Mouse (Mus musculus) kidney, embryonic 16.5 days (tissue): ENCODE measurements around the gene 9330161L09Rik. TPM values are rescaled to one million over a fixed set of nuclear protein-coding genes. Genes with fewer than 3 reads are reported as not detected.

Experiments
- ATAC-seq: fragments of 200-750 bp; cut with Nextera tagmentation; 2 replicates; pipeline ENCODE4 v1.8.0; 2017; ENCODE audit warnings: moderate TSS enrichment; ENCODE audit not compliant: low FRiP score, low TSS enrichment
- H3K27ac ChIP-seq: fragments of 300-500 bp; sonication (generic); 2 replicates; pipeline ENCODE4 v1.5.1; 2014; ENCODE audit warnings: low read length
- H3K27me3 ChIP-seq: fragments of 300-500 bp; sonication (generic); 2 replicates; pipeline ENCODE4 v1.6.1; 2014; ENCODE audit warnings: low read length, control low read depth, mixed read lengths; ENCODE audit not compliant: insufficient read depth
- H3K36me3 ChIP-seq: fragments of 300-500 bp; sonication (generic); 2 replicates; pipeline ENCODE4 v1.6.1; 2014; ENCODE audit warnings: low read length, control low read depth, mixed read lengths; ENCODE audit not compliant: insufficient read depth
- H3K4me1 ChIP-seq: fragments of 300-500 bp; sonication (generic); 2 replicates; pipeline ENCODE4 v1.6.1; 2014; ENCODE audit warnings: low read length, control low read depth, mixed read lengths; ENCODE audit not compliant: insufficient read depth
- H3K4me2 ChIP-seq: fragments of 300-500 bp; sonication (generic); replicated peaks from 2 replicates; pipeline ENCODE4 v1.6.1; 2014; ENCODE audit warnings: low read depth, low read length
- H3K4me3 ChIP-seq: fragments of 300-500 bp; sonication (generic); 2 replicates; pipeline ENCODE4 v1.5.1; 2014; ENCODE audit warnings: mild to moderate bottlenecking, low read length
- H3K9ac ChIP-seq: fragments of 300-500 bp; sonication (generic); replicated peaks from 2 replicates; pipeline ENCODE4 v1.6.1; 2014; ENCODE audit warnings: low read length
- H3K9me3 ChIP-seq: fragments of 300-500 bp; sonication (generic); 2 replicates; pipeline ENCODE4 v1.6.1; 2016; ENCODE audit warnings: low read length, control low read depth
- WGBS: fragments of 180-500 bp; shearing (Covaris S2); extraction: QIAGEN DNeasy Blood & Tissue Kit; methylation state at CpG from one replicate; pipeline ENCODE4 v1.1.7; 2014; 5-methylcytosine and 5-hydroxymethylcytosine counted together
- polyA plus RNA-seq: library from polyadenylated mRNA; unstranded; fragments of >200 nt; fragmentation: Nextera tagmentation; extraction: Ambion mirVana; gene quantifications from 2 replicates; pipeline ENCODE4 v1.2.1, GENCODE M21; 2015

The 9330161L09Rik gene
- polyA plus RNA-seq, 1 experiment from 2014 or later: not detected

DNA sequence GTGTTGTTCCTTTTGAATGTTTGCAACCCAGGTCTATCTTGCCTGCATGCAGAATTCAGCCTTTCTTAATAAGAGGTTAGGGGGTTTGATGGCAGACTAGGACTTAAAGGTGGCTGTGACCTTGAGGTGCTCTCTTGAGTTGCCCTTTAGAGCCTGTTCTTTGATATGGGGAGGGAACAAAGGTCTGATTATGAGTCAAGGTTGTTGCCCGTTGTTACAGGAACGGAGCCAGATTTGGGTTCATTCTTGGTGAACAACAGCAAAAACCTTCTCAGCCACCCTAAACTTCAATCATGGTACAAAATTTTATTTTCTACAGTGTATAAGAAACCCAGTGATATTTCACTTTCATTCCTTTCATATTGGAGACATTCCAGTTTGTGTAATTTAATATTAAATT lies 25.8 kb upstream of the 9330161L09Rik start:
- Histone ChIP-seq H3K27me3 (no peaks in the 10 kb centered on the region), H3K9ac (no peak overlapping the region), H3K4me3 (no peak overlapping the region), H3K27ac (no peak overlapping the region), H3K9me3 (no peaks in the 10 kb centered on the region), H3K4me2 (no peak overlapping the region), H3K4me1 (no peaks in the 10 kb centered on the region), H3K36me3 (no peaks in the 10 kb centered on the region)
- ATAC-seq: no peak
- 80% methylated on average over 2 of the region's 2 CpGs for WGBS

- Histone ChIP-seq H3K27me3 (no peaks in the 10 kb centered on the region), H3K27ac (no peak overlapping the region), H3K36me3 (peaks cover 10% of the 10 kb centered on the region; the same call in 1 of the 2 replicates), H3K4me2 (no peak overlapping the region), H3K9ac (no peak overlapping the region), H3K9me3 (no peaks in the 10 kb centered on the region), H3K4me1 (peaks cover 27% of the 10 kb centered on the region), H3K4me3 (no peak overlapping the region)
- 89% methylated on average over 7 of the region's 7 CpGs for WGBS
- ATAC-seq: no peak
Observed at GRCm38 (mm10) chr12:103426710-103427109, 19.1 kb upstream of the 9330161L09Rik start.

- Histone ChIP-seq H3K27ac (peak within 1 kb of the TSS; percentile 23; the same call in 1 of the 2 replicates), H3K27me3 (no peaks in the 10 kb centered on the region)
- under 1% methylated on average over 33 of the region's 33 CpGs for WGBS
Observed at GRCm38 (mm10) chr12:103425729-103426470, 18.3 kb upstream of the 9330161L09Rik start, which contains the start of gene Ddx24. Ddx24 (minus strand) TSS chr12:103425830.

DNA sequence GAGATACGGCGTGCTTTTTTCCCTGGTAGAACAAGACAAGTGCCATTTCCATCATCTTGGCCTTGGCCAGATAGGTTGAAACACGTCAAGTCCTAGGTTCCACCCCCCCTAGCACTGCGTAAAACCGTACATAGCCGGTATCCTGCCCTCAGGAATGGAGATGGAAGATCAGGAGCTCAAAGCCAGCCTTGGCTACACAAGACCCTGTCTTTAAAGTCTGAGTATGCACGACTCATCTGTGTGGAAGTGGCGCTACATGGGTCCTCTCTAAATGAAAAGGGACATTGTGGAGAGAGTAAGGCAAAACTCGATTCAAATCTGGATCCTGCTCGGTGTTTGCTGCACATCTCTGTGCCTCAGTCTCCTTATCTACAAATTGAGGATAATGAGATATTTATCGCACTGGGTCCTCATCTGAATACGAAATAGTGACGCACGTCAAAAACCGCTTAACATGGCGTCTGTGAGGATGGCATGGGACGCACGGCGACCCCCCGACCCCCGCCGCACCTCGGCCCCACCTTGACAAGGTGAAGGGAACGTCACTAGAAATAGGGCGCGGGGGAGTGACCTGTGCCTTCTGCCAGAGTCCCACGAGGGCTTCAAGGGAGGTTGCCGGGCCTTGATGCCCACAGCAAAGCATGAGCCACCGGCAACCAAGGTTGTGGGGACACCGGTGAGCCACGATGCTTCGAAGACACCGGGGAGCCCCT lies 17.6 kb upstream of the 9330161L09Rik start:
- peaks cover 10% of the 10 kb centered on the region; the same call in 1 of the 2 replicates for H3K36me3 ChIP-seq
- peak overlapping the region; percentile 85 for H3K9ac ChIP-seq
- peak overlapping the region; percentile 96 for H3K4me3 ChIP-seq
- no peak overlapping the region for H3K27ac ChIP-seq
- H3K4me2 ChIP-seq: peak overlapping the region; percentile 90
- ATAC-seq: no peak
- H3K4me1 ChIP-seq: peaks cover 32% of the 10 kb centered on the region
- H3K27me3 ChIP-seq: no peaks in the 10 kb centered on the region
- no peaks in the 10 kb centered on the region for H3K9me3 ChIP-seq
- WGBS: 10% methylated on average over 33 of the region's 33 CpGs

More at GRCm38 (mm10) chr12:103425729-103426470, 18.3 kb upstream of the 9330161L09Rik start, which contains the start of gene Ddx24:
- Histone ChIP-seq H3K4me1 (peaks cover 32% of the 10 kb centered on the region), H3K36me3 (peaks cover 10% of the 10 kb centered on the region; the same call in 1 of the 2 replicates), H3K9me3 (no peaks in the 10 kb centered on the region), H3K9ac (peak within 1 kb of the TSS; percentile 85), H3K4me2 (peak within 1 kb of the TSS; percentile 90), H3K4me3 (peak within 1 kb of the TSS; percentile 96)
- ATAC-seq: peak; percentile 100

GRCm38 (mm10) chr12:103408144-103408543 lies 524 bp upstream of the 9330161L09Rik start:
- Histone ChIP-seq H3K27ac (no peak overlapping the region), H3K4me3 (no peak overlapping the region), H3K9ac (no peak overlapping the region), H3K27me3 (no peaks in the 10 kb centered on the region), H3K4me2 (no peak overlapping the region), H3K36me3 (peaks cover 78% of the 10 kb centered on the region), H3K4me1 (no peaks in the 10 kb centered on the region), H3K9me3 (no peaks in the 10 kb centered on the region)
- WGBS: 92% methylated on average over 10 of the region's 10 CpGs
- no peak for ATAC-seq

GRCm38 (mm10) chr12:103404131-103404530 lies 3.5 kb downstream of the 9330161L09Rik start:
- no peaks in the 10 kb centered on the region for H3K9me3 ChIP-seq
- H3K4me2 ChIP-seq: no peak overlapping the region
- no peak overlapping the region for H3K4me3 ChIP-seq
- H3K4me1 ChIP-seq: no peaks in the 10 kb centered on the region
- ATAC-seq: no peak
- peaks cover 42% of the 10 kb centered on the region for H3K36me3 ChIP-seq
- H3K27me3 ChIP-seq: no peaks in the 10 kb centered on the region
- no peak overlapping the region for H3K27ac ChIP-seq
- 83% methylated on average over 18 of the region's 18 CpGs for WGBS
- no peak overlapping the region for H3K9ac ChIP-seq

GRCm38 (mm10) chr12:103396751-103397150 lies 10.9 kb downstream of the 9330161L09Rik start:
- H3K4me2 ChIP-seq: no peak overlapping the region
- H3K9me3 ChIP-seq: no peaks in the 10 kb centered on the region
- H3K27me3 ChIP-seq: no peaks in the 10 kb centered on the region
- no peak overlapping the region for H3K27ac ChIP-seq
- no peak for ATAC-seq
- no peak overlapping the region for H3K9ac ChIP-seq
- H3K4me3 ChIP-seq: no peak overlapping the region
- peaks cover 10% of the 10 kb centered on the region for H3K4me1 ChIP-seq
- WGBS: 77% methylated on average over 7 of the region's 7 CpGs
- H3K36me3 ChIP-seq: no peaks in the 10 kb centered on the region

DNA sequence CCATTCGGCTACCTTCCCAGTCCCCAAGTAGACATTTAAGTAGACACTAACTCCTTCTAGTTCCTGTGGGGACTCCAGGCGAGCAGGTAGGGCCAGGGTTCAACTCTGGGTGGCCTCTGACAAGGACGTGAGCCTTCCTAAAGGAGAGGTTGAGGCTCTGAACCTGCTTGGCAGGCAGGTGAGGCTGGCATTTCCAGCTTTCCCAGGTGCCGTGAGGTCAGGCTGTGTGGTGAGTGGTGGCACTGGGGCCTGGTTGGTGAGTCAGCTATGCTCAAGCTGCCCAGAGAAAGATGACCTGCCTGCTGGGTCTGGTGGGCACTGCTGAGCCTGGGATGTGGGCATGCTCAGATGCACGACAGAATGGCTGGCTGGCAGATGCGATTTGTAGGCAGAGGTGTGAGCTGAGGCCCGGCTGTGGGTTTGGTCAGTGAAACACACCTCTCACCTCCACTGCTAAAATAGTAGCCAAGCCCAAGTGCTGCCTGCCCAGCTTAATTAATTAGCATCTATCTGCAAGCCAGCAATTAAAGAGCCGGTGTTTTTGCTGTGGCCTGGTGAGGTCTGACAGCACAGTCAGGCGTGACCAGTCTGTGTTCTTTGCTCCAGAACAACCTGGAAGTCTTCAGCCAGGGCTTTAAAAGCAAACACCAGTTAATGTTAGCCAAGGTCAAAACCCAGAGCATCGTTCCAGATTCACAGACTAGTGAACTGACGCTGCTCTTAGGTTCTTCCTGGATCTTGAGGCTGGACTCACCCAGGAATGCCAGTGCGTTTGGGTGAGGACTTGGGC lies 11.9 kb downstream of the 9330161L09Rik start:
- H3K27me3 ChIP-seq: no peaks in the 10 kb centered on the region
- WGBS: 42% methylated on average over 12 of the region's 12 CpGs
- peak; percentile 66 for ATAC-seq
- no peaks in the 10 kb centered on the region for H3K36me3 ChIP-seq
- H3K4me2 ChIP-seq: no peak overlapping the region
- H3K27ac ChIP-seq: no peak overlapping the region
- peaks cover 10% of the 10 kb centered on the region for H3K4me1 ChIP-seq
- H3K4me3 ChIP-seq: no peak overlapping the region
- no peak overlapping the region for H3K9ac ChIP-seq
- H3K9me3 ChIP-seq: no peaks in the 10 kb centered on the region

GRCm38 (mm10) chr12:103393528-103393927 lies 14.1 kb downstream of the 9330161L09Rik start:
- Histone ChIP-seq H3K27ac (no peak overlapping the region), H3K9me3 (no peaks in the 10 kb centered on the region), H3K4me3 (no peak overlapping the region), H3K9ac (no peak overlapping the region), H3K36me3 (no peaks in the 10 kb centered on the region), H3K27me3 (no peaks in the 10 kb centered on the region), H3K4me2 (no peak overlapping the region), H3K4me1 (peaks cover 15% of the 10 kb centered on the region)
- ATAC-seq: no peak
- 40% methylated on average over 6 of the region's 6 CpGs for WGBS
